Mouse (Mus musculus): ENCODE data around the gene Trit1. TPM values are rescaled to one million over a fixed set of nuclear protein-coding genes. Genes with fewer than 3 reads are reported as not detected.

The Trit1 gene
- polyA plus RNA-seq, 1 experiment from 2014 or later = 21.6 TPM

DNA sequence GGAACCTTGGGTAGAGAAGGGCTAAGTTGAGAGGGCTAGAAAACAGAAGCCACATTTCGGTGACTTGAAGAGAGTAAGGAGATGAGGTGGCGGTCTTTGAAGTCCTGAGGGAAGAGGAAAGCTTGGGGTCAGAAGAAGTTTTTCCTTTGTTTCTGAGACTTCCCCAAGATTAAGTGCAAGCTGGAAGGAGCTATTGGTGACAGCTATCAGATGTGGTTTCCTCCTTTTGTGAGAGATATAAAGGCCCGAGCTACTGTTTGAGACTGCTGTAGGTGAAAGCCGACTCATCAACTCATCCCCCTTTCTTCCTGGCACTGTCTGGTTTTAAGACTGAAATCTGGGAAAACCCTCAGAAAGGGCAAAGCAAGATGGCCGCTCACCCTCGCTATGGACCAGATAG, 52.2 kb downstream of the Trit1 start:
- ATAC-seq (replicated peaks; ENCODE audit: low FRiP score) (no peak), DNase-seq (ENCODE audit: low spot score) (no peak)
- peaks cover 3% of the 10 kb centered on the region; the same call in 1 of the 2 replicates for H3K4me1 ChIP-seq (replicated peaks; ENCODE audit: control insufficient read depth, insufficient read depth, low read length)
- 80% methylated on average over 6 of the region's 6 CpGs for WGBS
- H3K27ac ChIP-seq (ENCODE audit: low read depth, low read length) = no peak overlapping the region
- H3K36me3 ChIP-seq (ENCODE audit: control insufficient read depth, insufficient read depth, low read length) = no peaks in the 10 kb centered on the region
- H3K9ac ChIP-seq (ENCODE audit: low read length) = no peak overlapping the region
- no peak overlapping the region for H3K4me3 ChIP-seq (ENCODE audit: low read depth, low read length)
- H3K9me3 ChIP-seq (ENCODE audit: control insufficient read depth, low read length) = no peaks in the 10 kb centered on the region
- no peak overlapping the region for H3K4me2 ChIP-seq (ENCODE audit: low read depth, low read length, severe bottlenecking)
- H3K27me3 ChIP-seq (ENCODE audit: control insufficient read depth, insufficient read depth, low read length) = no peaks in the 10 kb centered on the region

DNA sequence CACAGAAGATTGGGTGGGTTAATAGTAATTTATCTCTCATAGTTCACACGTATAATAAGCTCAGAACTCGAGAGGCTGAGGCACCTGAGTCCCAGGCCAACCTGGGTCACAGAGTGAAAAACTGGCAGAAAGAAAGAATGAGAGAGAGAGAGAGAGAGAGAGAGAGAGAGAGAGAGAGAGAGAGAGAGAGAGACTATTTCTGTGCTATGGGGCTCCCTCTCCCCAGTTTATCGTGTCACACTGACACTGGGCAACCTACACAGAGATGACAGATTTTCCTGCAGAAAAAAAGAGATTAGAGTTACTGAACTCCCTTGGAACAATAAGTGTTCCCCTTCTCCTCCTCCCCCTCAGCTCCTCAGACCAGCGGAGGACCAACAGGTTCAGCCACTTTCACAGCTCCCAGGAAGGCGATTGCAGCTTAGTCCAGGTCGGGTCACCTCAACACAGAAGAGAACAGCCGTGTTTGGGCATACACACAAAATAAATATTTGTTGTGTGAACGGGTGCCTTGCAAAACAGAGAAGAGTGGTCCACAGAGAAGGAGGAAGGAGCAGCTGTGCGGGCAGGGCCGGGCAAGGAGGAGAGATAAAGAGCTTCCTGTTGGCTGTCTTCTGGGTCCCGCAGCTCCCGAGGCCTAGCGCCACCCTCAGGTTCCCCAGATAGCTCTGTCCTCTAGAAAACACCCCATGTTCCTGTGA, 55.0 kb downstream of the Trit1 start:
- H3K27me3 ChIP-seq (ENCODE audit: control insufficient read depth, insufficient read depth, low read length) = no peaks in the 10 kb centered on the region
- H3K27ac ChIP-seq (ENCODE audit: low read depth, low read length) = no peak overlapping the region
- peak; percentile 73 for DNase-seq (ENCODE audit: low spot score)
- peak overlapping the region; percentile 29; the same call in 1 of the 2 replicates for H3K9ac ChIP-seq (ENCODE audit: low read length)
- WGBS = 10% methylated on average over 13 of the region's 13 CpGs
- peaks cover 3% of the 10 kb centered on the region; the same call in 1 of the 2 replicates for H3K4me1 ChIP-seq (replicated peaks; ENCODE audit: control insufficient read depth, insufficient read depth, low read length)
- no peaks in the 10 kb centered on the region for H3K9me3 ChIP-seq (ENCODE audit: control insufficient read depth, low read length)
- H3K36me3 ChIP-seq (ENCODE audit: control insufficient read depth, insufficient read depth, low read length) = no peaks in the 10 kb centered on the region
- ATAC-seq (replicated peaks; ENCODE audit: low FRiP score) = 0 out of 2 replicates have a peak, but pooled peaks have one; percentile 55
- H3K4me2 ChIP-seq (ENCODE audit: low read depth, low read length, severe bottlenecking) = peak overlapping the region; percentile 27; the same call in 1 of the 2 replicates
- H3K4me3 ChIP-seq (ENCODE audit: low read depth, low read length) = no peak overlapping the region

- Histone ChIP-seq H3K4me3 (ENCODE audit: low read depth, low read length) (no peak overlapping the region), H3K9ac (ENCODE audit: low read length) (no peak overlapping the region), H3K36me3 (ENCODE audit: control insufficient read depth, insufficient read depth, low read length) (no peaks in the 10 kb centered on the region), H3K27ac (ENCODE audit: low read depth, low read length) (no peak overlapping the region), H3K9me3 (ENCODE audit: control insufficient read depth, low read length) (no peaks in the 10 kb centered on the region), H3K4me2 (ENCODE audit: low read depth, low read length, severe bottlenecking) (no peak overlapping the region), H3K27me3 (ENCODE audit: control insufficient read depth, insufficient read depth, low read length) (no peaks in the 10 kb centered on the region), H3K4me1 (replicated peaks; ENCODE audit: control insufficient read depth, insufficient read depth, low read length) (no peaks in the 10 kb centered on the region)
- WGBS = 73% methylated on average over 8 of the region's 8 CpGs
- DNase-seq (ENCODE audit: low spot score) = no peak
- no peak for ATAC-seq (replicated peaks; ENCODE audit: low FRiP score)
Measured at GRCm38 (mm10) chr4:123076928-123077327, 60.5 kb downstream of the Trit1 start.

DNA sequence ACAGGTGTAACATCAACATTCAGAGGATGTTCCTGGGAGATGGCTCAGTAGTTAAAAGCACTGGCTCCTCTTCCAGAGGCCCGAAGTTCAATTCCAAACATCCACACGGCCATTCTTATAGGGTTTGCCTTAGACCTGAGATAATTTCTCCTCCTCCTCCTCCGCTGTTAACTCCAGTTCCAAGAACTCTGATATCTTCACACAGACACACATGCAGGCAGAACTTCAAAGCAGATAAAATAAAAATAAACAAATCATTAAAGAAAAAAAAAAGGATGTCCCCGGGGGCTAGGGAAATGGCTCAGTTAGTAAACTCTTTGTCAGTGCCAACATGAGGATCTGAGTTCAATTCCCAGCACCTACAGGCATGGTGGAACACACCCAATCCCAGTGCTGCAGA, 61.8 kb downstream of the Trit1 start:
- H3K27me3 ChIP-seq (ENCODE audit: control insufficient read depth, insufficient read depth, low read length) = no peaks in the 10 kb centered on the region
- 90% methylated on average over 4 of the region's 4 CpGs for WGBS
- H3K36me3 ChIP-seq (ENCODE audit: control insufficient read depth, insufficient read depth, low read length) = no peaks in the 10 kb centered on the region
- H3K4me3 ChIP-seq (ENCODE audit: low read depth, low read length) = no peak overlapping the region
- H3K9ac ChIP-seq (ENCODE audit: low read length) = no peak overlapping the region
- H3K9me3 ChIP-seq (ENCODE audit: control insufficient read depth, low read length) = no peaks in the 10 kb centered on the region
- H3K4me1 ChIP-seq (replicated peaks; ENCODE audit: control insufficient read depth, insufficient read depth, low read length) = no peaks in the 10 kb centered on the region
- DNase-seq (ENCODE audit: low spot score) (peak; percentile 13), ATAC-seq (replicated peaks; ENCODE audit: low FRiP score) (no peak)
- no peak overlapping the region for H3K4me2 ChIP-seq (ENCODE audit: low read depth, low read length, severe bottlenecking)
- H3K27ac ChIP-seq (ENCODE audit: low read depth, low read length) = no peak overlapping the region

DNA sequence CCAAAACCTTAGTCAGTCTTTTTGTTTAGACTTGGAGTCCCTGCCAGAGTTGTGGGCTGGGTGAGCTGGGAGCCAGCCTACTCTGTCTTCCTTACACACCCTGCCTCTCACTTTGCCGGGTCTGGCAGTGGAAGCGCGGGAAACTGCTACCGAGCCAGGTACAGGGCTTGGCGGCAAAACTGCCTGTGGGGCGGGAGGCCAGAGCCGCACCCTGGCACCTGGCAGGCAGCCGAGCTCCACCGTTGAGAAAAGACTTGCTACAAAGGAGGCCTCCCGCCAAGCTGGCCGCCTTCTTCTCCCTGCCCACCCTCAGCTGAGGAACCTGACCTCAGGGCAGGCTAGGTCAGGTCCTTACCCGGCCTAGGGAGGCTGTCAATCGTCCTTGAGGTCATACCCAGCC, 64.4 kb downstream of the Trit1 start:
- ATAC-seq (replicated peaks; ENCODE audit: low FRiP score) (no peak), DNase-seq (ENCODE audit: low spot score) (peak; percentile 49)
- H3K9ac ChIP-seq (ENCODE audit: low read length) = no peak overlapping the region
- H3K9me3 ChIP-seq (ENCODE audit: control insufficient read depth, low read length) = no peaks in the 10 kb centered on the region
- H3K4me1 ChIP-seq (replicated peaks; ENCODE audit: control insufficient read depth, insufficient read depth, low read length) = no peaks in the 10 kb centered on the region
- no peak overlapping the region for H3K4me2 ChIP-seq (ENCODE audit: low read depth, low read length, severe bottlenecking)
- H3K4me3 ChIP-seq (ENCODE audit: low read depth, low read length) = no peak overlapping the region
- WGBS = 56% methylated on average over 13 of the region's 13 CpGs
- no peaks in the 10 kb centered on the region for H3K27me3 ChIP-seq (ENCODE audit: control insufficient read depth, insufficient read depth, low read length)
- H3K36me3 ChIP-seq (ENCODE audit: control insufficient read depth, insufficient read depth, low read length) = no peaks in the 10 kb centered on the region
- H3K27ac ChIP-seq (ENCODE audit: low read depth, low read length) = no peak overlapping the region

- H3K36me3 ChIP-seq (ENCODE audit: control insufficient read depth, insufficient read depth, low read length) = no peaks in the 10 kb centered on the region
- no peak overlapping the region for H3K9ac ChIP-seq (ENCODE audit: low read length)
- DNase-seq (ENCODE audit: low spot score) (peak; percentile 86), ATAC-seq (replicated peaks; ENCODE audit: low FRiP score) (peak; percentile 70)
- H3K27ac ChIP-seq (ENCODE audit: low read depth, low read length) = no peak overlapping the region
- H3K4me3 ChIP-seq (ENCODE audit: low read depth, low read length) = no peak overlapping the region
- H3K27me3 ChIP-seq (ENCODE audit: control insufficient read depth, insufficient read depth, low read length) = no peaks in the 10 kb centered on the region
- WGBS = 67% methylated on average over 20 of the region's 20 CpGs
- no peak overlapping the region for H3K4me2 ChIP-seq (ENCODE audit: low read depth, low read length, severe bottlenecking)
- no peaks in the 10 kb centered on the region for H3K9me3 ChIP-seq (ENCODE audit: control insufficient read depth, low read length)
- H3K4me1 ChIP-seq (replicated peaks; ENCODE audit: control insufficient read depth, insufficient read depth, low read length) = no peaks in the 10 kb centered on the region
Measured at GRCm38 (mm10) chr4:123082283-123083163, 66.1 kb downstream of the Trit1 start.

- 67% methylated on average over 13 of the region's 13 CpGs for WGBS
- ATAC-seq (replicated peaks; ENCODE audit: low FRiP score) = no peak
Measured at GRCm38 (mm10) chr4:123083323-123083902, 67.0 kb downstream of the Trit1 start.

GRCm38 (mm10) chr4:123085290-123085689, 68.9 kb downstream of the Trit1 start:
- ATAC-seq (replicated peaks; ENCODE audit: low FRiP score) (no peak), DNase-seq (ENCODE audit: low spot score) (peak; percentile 16)
- no peak overlapping the region for H3K4me3 ChIP-seq (ENCODE audit: low read depth, low read length)
- H3K9ac ChIP-seq (ENCODE audit: low read length) = no peak overlapping the region
- H3K9me3 ChIP-seq (ENCODE audit: control insufficient read depth, low read length) = no peaks in the 10 kb centered on the region
- H3K36me3 ChIP-seq (ENCODE audit: control insufficient read depth, insufficient read depth, low read length) = no peaks in the 10 kb centered on the region
- H3K27ac ChIP-seq (ENCODE audit: low read depth, low read length) = no peak overlapping the region
- H3K4me2 ChIP-seq (ENCODE audit: low read depth, low read length, severe bottlenecking) = no peak overlapping the region
- no peaks in the 10 kb centered on the region for H3K27me3 ChIP-seq (ENCODE audit: control insufficient read depth, insufficient read depth, low read length)
- H3K4me1 ChIP-seq (replicated peaks; ENCODE audit: control insufficient read depth, insufficient read depth, low read length) = no peaks in the 10 kb centered on the region
- 77% methylated on average over 2 of the region's 2 CpGs for WGBS

More at GRCm38 (mm10) chr4:123083323-123083902, 67.0 kb downstream of the Trit1 start:
- peak; percentile 22 for DNase-seq (ENCODE audit: low spot score)
- Histone ChIP-seq H3K4me1 (replicated peaks; ENCODE audit: control insufficient read depth, insufficient read depth, low read length) (no peaks in the 10 kb centered on the region), H3K4me2 (ENCODE audit: low read depth, low read length, severe bottlenecking) (no peak overlapping the region), H3K27ac (ENCODE audit: low read depth, low read length) (no peak overlapping the region), H3K4me3 (ENCODE audit: low read depth, low read length) (no peak overlapping the region), H3K9ac (ENCODE audit: low read length) (no peak overlapping the region), H3K27me3 (ENCODE audit: control insufficient read depth, insufficient read depth, low read length) (no peaks in the 10 kb centered on the region), H3K36me3 (ENCODE audit: control insufficient read depth, insufficient read depth, low read length) (no peaks in the 10 kb centered on the region), H3K9me3 (ENCODE audit: control insufficient read depth, low read length) (no peaks in the 10 kb centered on the region)
